Mouse (Mus musculus) E14TG2a.4 (cell line): ENCODE measurements around the gene Zfhx2.

Source experiments
- H3K27me3 ChIP-seq: 2 replicates; pipeline ENCODE4 v1.6.1; 2014; ENCODE audit warnings: low read length, control low read depth; ENCODE audit not compliant: insufficient read depth
- H3K36me3 ChIP-seq: 2 replicates; pipeline ENCODE4 v1.6.1; 2014; ENCODE audit warnings: low read length, control low read depth; ENCODE audit not compliant: insufficient read depth
- H3K4me1 ChIP-seq: replicated peaks from 2 replicates; pipeline ENCODE4 v1.6.1; 2014; ENCODE audit warnings: low read depth, low read length, control low read depth
- H3K4me3 ChIP-seq: replicated peaks from 2 replicates; pipeline ENCODE4 v1.5.1; 2014; ENCODE audit warnings: mild to moderate bottlenecking, low read length
- H3K9me3 ChIP-seq: 2 replicates; pipeline ENCODE4 v1.6.1; 2014; ENCODE audit warnings: low read length, control low read depth
- CTCF ChIP-seq: conservative IDR thresholded peaks from 2 replicates; pipeline ENCODE4 v1.5.1; 2014; ENCODE audit warnings: low read length
- NANOG ChIP-seq: IDR thresholded peaks from 2 replicates; pipeline ENCODE4 v1.6.1; 2014; ENCODE audit warnings: borderline replicate concordance, low read length, mixed read lengths
- POU5F1 ChIP-seq: IDR thresholded peaks from 2 replicates; pipeline ENCODE4 v1.6.1; 2014; ENCODE audit warnings: low read length, borderline replicate concordance

The Zfhx2 gene

DNA sequence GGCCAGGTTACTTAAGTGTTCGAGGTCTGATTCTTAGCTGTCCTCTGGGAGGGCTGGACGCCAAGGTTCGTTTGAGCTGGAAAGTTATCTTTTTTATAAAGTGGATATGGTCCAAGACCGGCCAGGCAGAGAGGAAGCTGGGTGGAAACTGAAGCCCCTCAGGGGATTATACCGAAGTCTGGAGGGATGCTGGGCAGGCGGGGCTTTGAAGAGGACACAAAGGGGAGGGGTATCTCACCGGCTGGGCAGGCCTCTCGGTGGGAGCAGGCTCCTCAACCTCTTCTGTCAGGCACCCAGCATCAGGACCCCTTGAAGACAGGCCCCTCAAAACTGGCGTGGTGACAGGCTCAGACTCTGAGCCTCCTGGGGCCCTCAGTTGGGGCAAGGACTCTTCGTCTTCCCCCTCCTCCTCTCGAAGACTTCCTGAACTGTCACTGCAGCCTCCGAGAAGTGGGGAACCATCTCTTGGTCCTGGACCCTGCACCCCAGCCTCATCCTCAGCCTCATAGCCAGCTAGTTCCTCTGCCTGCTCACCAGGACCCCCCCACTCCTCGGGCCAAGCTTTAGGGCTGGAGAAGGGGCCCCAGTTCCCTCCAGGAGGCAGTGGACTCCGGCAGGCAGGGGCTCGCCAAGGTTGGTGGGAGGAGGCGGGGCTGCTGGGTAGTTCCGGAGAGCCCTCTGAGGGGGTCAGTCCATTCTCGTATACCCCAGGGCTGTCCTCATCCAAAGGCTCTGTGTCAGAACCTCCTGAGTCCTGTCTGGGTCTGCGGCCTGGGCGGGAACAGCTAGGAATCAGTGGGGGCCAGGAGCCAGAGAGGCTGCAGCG is 17.1 kb upstream of the Zfhx2 start:
- Histone ChIP-seq H3K4me3 (peak overlapping the region; percentile 58), H3K4me1 (peaks cover 68% of the 10 kb centered on the region), H3K36me3 (no peaks in the 10 kb centered on the region), H3K9me3 (no peaks in the 10 kb centered on the region), H3K27me3 (peaks cover 63% of the 10 kb centered on the region)
- TF ChIP-seq CTCF, result no peak
- no peak for TF ChIP-seq POU5F1
- no peak for TF ChIP-seq NANOG

DNA sequence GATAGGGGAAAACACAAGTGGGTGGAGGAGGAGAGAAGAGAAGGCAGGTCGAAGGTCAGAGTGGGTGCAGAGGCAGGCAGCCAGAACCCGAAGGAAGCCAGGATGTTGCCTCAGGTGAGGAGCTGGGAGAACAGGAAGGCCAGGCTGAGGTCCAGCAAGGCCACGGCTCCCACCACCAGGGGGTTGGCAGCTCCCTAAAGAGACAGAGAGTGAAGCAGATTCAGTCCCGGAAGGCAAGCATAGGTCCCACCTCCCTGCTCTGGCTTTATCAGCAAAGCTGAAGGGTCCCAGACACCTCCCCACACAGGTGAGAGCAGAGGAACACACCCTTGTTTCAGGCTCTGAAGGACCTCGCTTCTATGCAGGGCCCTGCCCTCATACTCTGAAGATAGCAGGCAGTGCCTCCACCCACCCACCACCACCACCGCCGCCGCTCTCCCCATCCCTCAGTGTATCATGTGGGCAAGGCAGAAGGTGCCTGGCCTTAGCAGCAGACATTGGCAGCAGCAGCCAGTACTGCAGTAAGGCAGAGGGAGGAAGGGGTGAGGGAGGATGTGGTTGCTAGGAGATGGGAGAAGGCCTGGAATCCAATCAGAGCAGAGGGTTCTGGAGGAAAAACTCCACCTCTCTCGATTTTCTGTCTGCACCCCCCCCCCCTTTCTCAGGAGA is 16.2 kb upstream of the Zfhx2 start:
- Histone ChIP-seq H3K9me3 (no peaks in the 10 kb centered on the region), H3K36me3 (peaks cover 9% of the 10 kb centered on the region), H3K4me1 (peaks cover 69% of the 10 kb centered on the region), H3K4me3 (no peak overlapping the region), H3K27me3 (peaks cover 59% of the 10 kb centered on the region)
- TF ChIP-seq NANOG, result no peak
- no peak for TF ChIP-seq CTCF
- no peak for TF ChIP-seq POU5F1

GRCm38 (mm10) chr14:55106990-55107389 is 14.9 kb upstream of the Zfhx2 start:
- Histone ChIP-seq H3K9me3 (no peaks in the 10 kb centered on the region), H3K4me1 (peaks cover 64% of the 10 kb centered on the region), H3K27me3 (peaks cover 47% of the 10 kb centered on the region), H3K4me3 (no peak overlapping the region), H3K36me3 (peaks cover 22% of the 10 kb centered on the region)
- no peak for TF ChIP-seq NANOG
- TF ChIP-seq CTCF, result no peak
- TF ChIP-seq POU5F1, result no peak

GRCm38 (mm10) chr14:55105836-55106809 is 14.0 kb upstream of the Zfhx2 start, which contains the start of gene Ap1g2:
TSS of gene Ap1g2 (minus strand) at chr14:55106593.
- no peaks in the 10 kb centered on the region for H3K9me3 ChIP-seq
- TF ChIP-seq CTCF (no peak), POU5F1 (no peak), NANOG (no peak)
- H3K27me3 ChIP-seq, result peaks cover 38% of the 10 kb centered on the region

DNA sequence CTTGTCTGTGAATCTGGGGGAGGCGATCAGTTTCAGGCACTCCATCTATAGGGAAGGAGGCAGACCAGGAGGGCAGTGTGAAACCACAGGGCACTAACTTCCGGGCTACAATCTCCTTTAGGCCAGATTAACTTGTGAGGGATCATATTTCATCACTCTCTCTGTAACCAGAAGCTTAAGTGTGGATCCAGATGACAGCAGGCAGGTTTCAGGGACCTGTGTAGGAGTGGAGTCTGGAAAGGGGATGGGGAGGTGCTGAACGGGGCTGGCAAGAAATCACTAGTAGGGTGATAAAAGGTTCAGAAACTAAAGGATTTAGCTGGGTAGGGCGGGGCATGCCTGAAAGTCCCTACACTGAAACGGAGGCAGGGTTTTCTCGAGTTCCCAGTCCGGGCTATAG is 13.3 kb upstream of the Zfhx2 start:
- Histone ChIP-seq H3K27me3 (peaks cover 31% of the 10 kb centered on the region), H3K4me1 (peaks cover 77% of the 10 kb centered on the region), H3K4me3 (peak overlapping the region; percentile 82), H3K9me3 (no peaks in the 10 kb centered on the region), H3K36me3 (peaks cover 31% of the 10 kb centered on the region)
- TF ChIP-seq CTCF (no peak), POU5F1 (no peak), NANOG (no peak)

More at GRCm38 (mm10) chr14:55105836-55106809, 14.0 kb upstream of the Zfhx2 start, which contains the start of gene Ap1g2:
- Histone ChIP-seq H3K36me3 (peaks cover 27% of the 10 kb centered on the region), H3K4me1 (peaks cover 70% of the 10 kb centered on the region), H3K4me3 (peak within 1 kb of the TSS; percentile 82)

DNA sequence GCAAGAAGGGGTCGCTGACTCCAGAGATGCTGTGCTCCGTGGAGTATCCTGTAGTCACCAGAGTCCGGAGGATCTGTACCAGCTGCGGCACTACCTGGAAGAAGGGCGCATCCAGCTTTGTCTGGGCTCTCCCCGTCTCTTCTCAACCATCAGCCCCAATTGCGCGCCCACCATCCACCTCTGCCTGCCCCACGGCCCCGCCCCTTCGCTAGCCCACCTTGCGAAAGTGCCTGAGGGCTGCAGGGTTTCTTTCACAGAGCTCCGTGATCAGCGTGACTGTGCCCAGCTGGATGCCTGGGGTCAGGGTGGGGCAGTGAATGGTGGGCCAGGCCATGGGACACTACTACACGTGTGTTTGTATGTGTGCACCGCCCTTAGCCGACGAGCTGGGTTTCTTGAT is 12.2 kb upstream of the Zfhx2 start:
- H3K9me3 ChIP-seq, result no peaks in the 10 kb centered on the region
- H3K4me1 ChIP-seq, result peaks cover 74% of the 10 kb centered on the region
- H3K4me3 ChIP-seq, result peak overlapping the region; percentile 82
- no peak for TF ChIP-seq CTCF
- TF ChIP-seq POU5F1, result no peak
- no peak for TF ChIP-seq NANOG
- peaks cover 21% of the 10 kb centered on the region for H3K27me3 ChIP-seq
- peaks cover 41% of the 10 kb centered on the region for H3K36me3 ChIP-seq

GRCm38 (mm10) chr14:55102253-55102785 is 10.2 kb upstream of the Zfhx2 start:
- Histone ChIP-seq H3K36me3 (peaks cover 58% of the 10 kb centered on the region), H3K27me3 (0 out of 2 replicates have a peak, but pooled peaks cover 7% of the 10 kb centered on the region), H3K9me3 (no peaks in the 10 kb centered on the region), H3K4me3 (no peak overlapping the region), H3K4me1 (peaks cover 75% of the 10 kb centered on the region)
- TF ChIP-seq CTCF (no peak), NANOG (no peak), POU5F1 (no peak)

DNA sequence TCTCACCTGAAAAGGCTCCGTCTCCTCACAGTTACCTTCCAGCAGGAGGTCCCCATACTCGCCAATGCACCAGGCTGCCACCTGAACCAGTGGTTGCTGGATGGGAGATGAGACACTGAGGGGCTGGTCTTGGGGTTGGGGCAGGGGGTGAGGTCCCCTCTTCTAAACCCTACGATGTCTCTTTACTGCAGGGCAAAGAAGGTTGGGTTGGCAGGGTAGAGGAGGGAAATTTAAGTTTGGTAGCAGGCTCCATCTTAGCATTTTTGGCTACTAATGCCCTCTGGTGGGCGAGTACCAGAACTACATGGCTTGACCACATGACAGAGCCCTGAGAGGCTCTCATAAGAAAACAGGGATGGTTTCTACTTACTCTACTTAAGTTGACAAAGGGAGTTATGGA is 9.5 kb upstream of the Zfhx2 start:
- TF ChIP-seq POU5F1, result no peak
- TF ChIP-seq CTCF, result peak; percentile 88
- no peaks in the 10 kb centered on the region for H3K9me3 ChIP-seq
- peak overlapping the region; percentile 57 for H3K4me3 ChIP-seq
- H3K27me3 ChIP-seq, result 0 out of 2 replicates have a peak, but pooled peaks cover 5% of the 10 kb centered on the region
- H3K4me1 ChIP-seq, result peaks cover 75% of the 10 kb centered on the region
- H3K36me3 ChIP-seq, result peaks cover 63% of the 10 kb centered on the region
